Mouse (Mus musculus) forebrain, embryonic 11.5 days (tissue): Measurements from ENCODE around the gene Olfr695. TPM values are rescaled to one million over a fixed set of nuclear protein-coding genes. Genes with fewer than 3 reads are reported as not detected.
"Not testable (repeated sequence)": the region's sequence is repeated elsewhere in the genome, so short reads cannot be mapped to it uniquely, and the experiment has no call there.

ENCODE experiments used
- ATAC-seq: fragments of 200-750 bp; cut with Nextera tagmentation; replicated peaks from 2 replicates; pipeline ENCODE4 v1.8.0; 2017; ENCODE audit warnings: moderate TSS enrichment; ENCODE audit not compliant: low FRiP score
- DNase-seq: peaks from one replicate; pipeline ENCODE4 v3.0.0-alpha.2; 2017; ENCODE audit warnings: low spot score
- H3K27ac ChIP-seq: fragments of 300-500 bp; sonication (generic); 2 replicates; pipeline ENCODE4 v1.5.1; 2014; ENCODE audit warnings: low read depth, low read length
- H3K27me3 ChIP-seq: fragments of 300-500 bp; sonication (generic); 2 replicates; pipeline ENCODE4 v1.6.1; 2014; ENCODE audit warnings: mild to moderate bottlenecking, low read length, mixed read lengths; ENCODE audit not compliant: control insufficient read depth, insufficient read depth
- H3K36me3 ChIP-seq: fragments of 300-500 bp; sonication (generic); 2 replicates; pipeline ENCODE4 v1.6.1; 2014; ENCODE audit warnings: mild to moderate bottlenecking, low read length, moderate library complexity, mixed read lengths; ENCODE audit not compliant: control insufficient read depth, insufficient read depth
- H3K4me1 ChIP-seq: fragments of 300-500 bp; sonication (generic); replicated peaks from 2 replicates; pipeline ENCODE4 v1.6.1; 2014; ENCODE audit warnings: low read length, mixed read lengths; ENCODE audit not compliant: control insufficient read depth, insufficient read depth
- H3K4me2 ChIP-seq: fragments of 300-500 bp; sonication (generic); 2 replicates; pipeline ENCODE4 v1.6.1; 2014; ENCODE audit warnings: low read depth, mild to moderate bottlenecking, low read length, moderate library complexity, mixed read lengths; ENCODE audit not compliant: severe bottlenecking
- H3K4me3 ChIP-seq: fragments of 300-500 bp; sonication (generic); 2 replicates; pipeline ENCODE4 v1.5.1; 2014; ENCODE audit warnings: low read depth, low read length
- H3K9ac ChIP-seq: fragments of 300-500 bp; sonication (generic); 2 replicates; pipeline ENCODE4 v1.6.1; 2014; ENCODE audit warnings: low read length
- H3K9me3 ChIP-seq: fragments of 300-500 bp; sonication (generic); 2 replicates; pipeline ENCODE4 v1.6.1; 2016; ENCODE audit warnings: low read length, mixed read lengths; ENCODE audit not compliant: control insufficient read depth
- WGBS: fragments of 180-500 bp; shearing (Covaris S2); extraction: QIAGEN DNeasy Blood & Tissue Kit; methylation state at CpG from one replicate; pipeline ENCODE4 v1.1.7; 2014; 5-methylcytosine and 5-hydroxymethylcytosine counted together
- polyA plus RNA-seq: library from polyadenylated mRNA; unstranded; fragments of >200 nt; fragmentation: Nextera tagmentation; extraction: Ambion mirVana; gene quantifications from 2 replicates; pipeline ENCODE4 v1.2.1, GENCODE M21; 2014

Gene Olfr695
- polyA plus RNA-seq, 1 experiment from 2014 or later = not detected

- Histone ChIP-seq H3K4me2 (no peak overlapping the region), H3K27ac (no peak overlapping the region), H3K9ac (no peak overlapping the region), H3K9me3 (no peaks in the 10 kb centered on the region), H3K27me3 (no peaks in the 10 kb centered on the region), H3K4me1 (no peaks in the 10 kb centered on the region), H3K4me3 (no peak overlapping the region), H3K36me3 (no peaks in the 10 kb centered on the region)
- no peak for ATAC-seq
- DNase-seq = no peak
- 86% methylated on average over 6 of the region's 6 CpGs for WGBS
Observed at GRCm38 (mm10) chr7:106711463-106711862, 4.7 kb downstream of the Olfr695 start.

GRCm38 (mm10) chr7:106707705-106708104, 8.5 kb downstream of the Olfr695 start:
- not testable (repeated sequence) for H3K4me2 ChIP-seq, H3K27ac ChIP-seq, H3K9me3 ChIP-seq, DNase-seq, H3K4me1 ChIP-seq, H3K4me3 ChIP-seq, H3K36me3 ChIP-seq, ATAC-seq, H3K9ac ChIP-seq, H3K27me3 ChIP-seq
- WGBS = 91% methylated on average over 10 of the region's 10 CpGs

GRCm38 (mm10) chr7:106696891-106697290, 19.3 kb downstream of the Olfr695 start:
- Histone ChIP-seq H3K9me3 (no peaks in the 10 kb centered on the region; the same call in 1 of the 2 replicates), H3K36me3 (no peaks in the 10 kb centered on the region), H3K27ac (no peak overlapping the region), H3K4me2 (no peak overlapping the region), H3K4me3 (no peak overlapping the region), H3K4me1 (no peaks in the 10 kb centered on the region), H3K9ac (no peak overlapping the region), H3K27me3 (no peaks in the 10 kb centered on the region)
- ATAC-seq = no peak
- 70% methylated on average over 1 of the region's 1 CpGs for WGBS
- no peak for DNase-seq

- no peaks in the 10 kb centered on the region for H3K4me1 ChIP-seq
- H3K4me3 ChIP-seq = no peak overlapping the region
- WGBS = 87% methylated on average over 3 of the region's 3 CpGs
- no peak overlapping the region for H3K4me2 ChIP-seq
- no peaks in the 10 kb centered on the region for H3K9me3 ChIP-seq
- no peaks in the 10 kb centered on the region for H3K36me3 ChIP-seq
- H3K27me3 ChIP-seq = no peaks in the 10 kb centered on the region
- ATAC-seq (no peak), DNase-seq (no peak)
- H3K27ac ChIP-seq = no peak overlapping the region
- H3K9ac ChIP-seq = no peak overlapping the region
Observed at GRCm38 (mm10) chr7:106692976-106693375, 23.2 kb downstream of the Olfr695 start.

GRCm38 (mm10) chr7:106691714-106692113, 24.5 kb downstream of the Olfr695 start, which contains the start of gene Olfr694:
Olfr694 (minus strand) TSS chr7:106691814.
- Histone ChIP-seq H3K4me1 (no peaks in the 10 kb centered on the region), H3K4me3 (no peak within 1 kb of the TSS), H3K36me3 (no peaks in the 10 kb centered on the region), H3K4me2 (no peak within 1 kb of the TSS), H3K9me3 (no peaks in the 10 kb centered on the region), H3K27me3 (no peaks in the 10 kb centered on the region), H3K27ac (no peak within 1 kb of the TSS), H3K9ac (no peak within 1 kb of the TSS)
- WGBS = 95% methylated on average over 1 of the region's 1 CpGs
- DNase-seq (no peak), ATAC-seq (no peak)

GRCm38 (mm10) chr7:106685382-106685781, 30.8 kb downstream of the Olfr695 start:
- ATAC-seq = no peak
- H3K36me3 ChIP-seq = no peaks in the 10 kb centered on the region
- no peak overlapping the region for H3K4me3 ChIP-seq
- H3K9me3 ChIP-seq = no peaks in the 10 kb centered on the region
- H3K27me3 ChIP-seq = no peaks in the 10 kb centered on the region
- WGBS = 93% methylated on average over 2 of the region's 2 CpGs
- no peak overlapping the region for H3K9ac ChIP-seq
- DNase-seq = no peak
- no peaks in the 10 kb centered on the region for H3K4me1 ChIP-seq
- H3K27ac ChIP-seq = no peak overlapping the region
- no peak overlapping the region for H3K4me2 ChIP-seq

GRCm38 (mm10) chr7:106680484-106680883, 35.7 kb downstream of the Olfr695 start, which contains the start of gene Olfr693:
Olfr693 (minus strand) TSS chr7:106680584.
- Histone ChIP-seq H3K4me1 (no peaks in the 10 kb centered on the region), H3K9me3 (no peaks in the 10 kb centered on the region), H3K27ac (no peak within 1 kb of the TSS), H3K4me3 (no peak within 1 kb of the TSS), H3K36me3 (no peaks in the 10 kb centered on the region), H3K27me3 (no peaks in the 10 kb centered on the region), H3K9ac (no peak within 1 kb of the TSS), H3K4me2 (no peak within 1 kb of the TSS)
- ATAC-seq = no peak
- no peak for DNase-seq

Other genes with a start within 250 kb of the Olfr695 start
- not detected in 2 replicates for gene Olfr693, start 35.8 kb downstream of the Olfr695 start, polyA plus RNA-seq
- not detected in 2 replicates for gene Olfr694, start 24.6 kb downstream of the Olfr695 start, polyA plus RNA-seq
- gene Olfr697, start 26.0 kb upstream of the Olfr695 start, polyA plus RNA-seq = not detected in 2 replicates
- gene Olfr698, start 39.0 kb upstream of the Olfr695 start, polyA plus RNA-seq = not detected in 2 replicates
- not detected in 2 replicates for gene Olfr699, start 76.8 kb upstream of the Olfr695 start, polyA plus RNA-seq
- gene Olfr700, start 92.4 kb upstream of the Olfr695 start, polyA plus RNA-seq = not detected in 2 replicates
- gene Olfr701, start 97.7 kb upstream of the Olfr695 start, polyA plus RNA-seq = not detected in 2 replicates
- gene Olfr702, start 117.5 kb upstream of the Olfr695 start, polyA plus RNA-seq = not detected in 2 replicates
- not detected in 2 replicates for gene Olfr703, start 127.0 kb upstream of the Olfr695 start, polyA plus RNA-seq
- not detected in 2 replicates for gene Olfr704, start 146.8 kb upstream of the Olfr695 start, polyA plus RNA-seq
- not detected in 2 replicates for gene Olfr705, start 160.5 kb upstream of the Olfr695 start, polyA plus RNA-seq
- gene Olfr706, start 171.8 kb upstream of the Olfr695 start, polyA plus RNA-seq = not detected in 2 replicates
- not detected in 2 replicates for gene Olfr707, start 184.8 kb upstream of the Olfr695 start, polyA plus RNA-seq
- not detected in 2 replicates for gene Olfr1532-ps1, start 191.6 kb upstream of the Olfr695 start, polyA plus RNA-seq
- not detected in 2 replicates for gene Olfr709-ps1, start 215.8 kb upstream of the Olfr695 start, polyA plus RNA-seq
- gene Olfr710, start 231.9 kb upstream of the Olfr695 start, polyA plus RNA-seq = not detected in 2 replicates
- not detected in 2 replicates for gene Olfr6, start 247.5 kb upstream of the Olfr695 start, polyA plus RNA-seq